Mouse (Mus musculus) adipocyte (in vitro differentiated cells): ENCODE measurements around the gene Gm14597.
A peak's percentile ranks its signal among the peaks of the same experiment; 100 is the strongest.
"Not testable (repeated sequence)": the region's sequence is repeated elsewhere in the genome, so short reads cannot be mapped to it uniquely, and the experiment has no call there.

Experiments used
- DNase-seq: peaks from one replicate; pipeline ENCODE4 v3.0.0-alpha.2; 2016; ENCODE audit warnings: low spot score

The Gm14597 gene

DNA sequence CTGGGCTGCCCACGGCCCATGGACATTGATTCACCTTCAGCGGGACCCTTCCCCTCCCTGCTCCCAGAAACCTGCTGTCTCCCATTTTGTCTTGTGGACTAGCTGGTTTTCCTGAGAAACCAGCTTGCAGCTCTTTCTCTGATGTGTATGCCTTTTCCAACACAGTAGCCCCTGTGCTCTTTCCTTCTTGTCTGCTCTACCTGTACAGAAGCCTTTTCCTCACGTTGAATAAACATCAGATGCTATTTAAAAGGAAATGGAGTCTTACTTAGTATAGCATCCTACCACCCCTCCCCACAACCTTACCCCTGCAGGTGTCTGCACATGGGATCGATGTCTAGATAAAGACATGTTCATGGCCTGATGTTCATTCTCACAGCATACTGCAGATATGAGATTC lies at the start of gene Gm14597:
Gene Gm14597 (minus strand): TSS at position 101 of the 400 bp plus-strand sequence.
- DNase-seq: not testable (repeated sequence)

DNA sequence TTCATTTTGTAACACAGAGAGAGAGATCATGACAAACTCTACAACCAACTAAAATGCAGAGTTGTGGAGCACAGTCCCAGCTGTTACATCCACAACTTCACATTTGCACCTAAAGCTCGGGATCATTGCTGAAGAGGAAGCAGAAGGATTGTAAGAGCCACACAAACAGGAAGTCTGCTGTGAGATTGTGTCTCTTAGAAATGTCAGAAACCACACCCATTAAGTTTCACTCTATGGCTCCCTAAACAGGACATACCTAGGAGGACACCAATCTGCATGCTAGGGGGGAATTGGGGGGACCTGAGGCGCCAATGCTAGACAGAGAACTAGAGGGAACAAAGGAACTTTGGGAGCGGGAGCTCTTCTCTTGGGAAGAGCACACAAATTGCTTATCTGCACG lies 44.1 kb upstream of the Gm14597 start:
- DNase-seq: not testable (repeated sequence)

DNA sequence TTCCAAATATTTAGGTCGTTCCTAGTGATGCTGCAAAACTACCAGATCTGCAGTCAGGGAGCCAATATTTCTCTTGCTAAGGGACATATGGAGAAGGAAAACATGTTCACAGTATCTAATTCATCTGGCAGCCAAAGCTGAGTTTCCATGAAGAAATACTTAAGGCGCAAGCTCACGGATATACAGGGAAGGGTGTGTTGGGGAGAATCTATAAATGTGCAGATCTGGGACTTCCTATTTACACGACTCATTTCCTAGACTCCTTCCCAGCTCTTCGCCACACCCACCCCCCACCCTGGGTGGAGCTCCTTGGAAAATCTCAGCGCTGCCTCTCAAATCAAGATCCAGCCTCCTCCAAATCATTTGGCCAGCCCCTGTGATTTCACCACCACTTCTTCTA lies 37.1 kb upstream of the Gm14597 start:
- DNase-seq: no peak

DNA sequence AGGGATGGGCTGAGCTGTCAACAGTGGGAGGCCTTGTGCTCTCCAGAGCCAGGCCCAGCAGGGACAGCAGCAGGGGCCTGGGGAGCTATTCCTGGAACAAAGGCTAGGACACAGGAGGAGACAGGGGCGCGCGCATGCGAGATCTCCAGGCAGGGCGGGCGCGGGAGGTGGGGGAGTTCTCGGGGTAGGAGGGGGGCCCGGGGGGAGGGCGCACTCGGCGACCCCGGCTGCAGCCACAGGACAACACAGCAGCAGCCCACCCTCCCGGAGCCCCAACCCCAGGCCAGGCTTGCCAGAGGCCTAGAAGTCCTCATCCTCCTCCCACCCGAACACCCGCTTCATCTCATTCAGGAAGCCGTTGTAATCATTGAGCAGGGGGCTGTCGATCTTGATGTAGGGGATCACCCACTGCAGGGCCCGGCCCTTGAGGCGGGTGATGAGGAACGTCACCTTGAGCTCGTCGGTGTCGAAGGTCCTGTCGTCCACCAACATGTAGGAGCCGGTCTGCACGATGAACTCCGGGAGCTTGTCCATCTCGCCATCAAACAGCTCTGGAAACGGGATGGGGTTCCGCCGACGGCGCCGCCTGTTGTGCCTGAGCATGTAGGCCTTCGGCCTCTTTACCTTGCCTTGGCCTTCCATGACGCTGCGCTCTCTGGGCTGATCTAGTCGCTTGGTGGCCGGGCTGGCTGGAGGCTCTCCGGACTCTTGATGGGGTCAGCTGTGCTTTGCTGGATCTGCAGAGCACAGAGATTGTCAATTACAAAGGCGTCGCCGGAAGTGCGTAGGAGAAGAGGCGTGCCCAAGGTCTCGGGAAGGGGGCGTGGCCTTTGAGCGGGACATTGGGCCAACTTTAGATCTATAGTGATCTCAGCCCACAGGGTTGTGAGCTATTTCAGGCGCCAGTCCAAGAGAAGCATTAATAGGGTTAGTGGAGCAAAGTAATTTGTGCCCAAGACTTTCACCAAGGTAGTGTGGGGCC lies 34.5 kb upstream of the Gm14597 start, which contains the start of gene Rtl8a:
Gene Rtl8a (minus strand): TSS at position 703 of the 982 bp plus-strand sequence.
- peak; percentile 89 for DNase-seq

DNA sequence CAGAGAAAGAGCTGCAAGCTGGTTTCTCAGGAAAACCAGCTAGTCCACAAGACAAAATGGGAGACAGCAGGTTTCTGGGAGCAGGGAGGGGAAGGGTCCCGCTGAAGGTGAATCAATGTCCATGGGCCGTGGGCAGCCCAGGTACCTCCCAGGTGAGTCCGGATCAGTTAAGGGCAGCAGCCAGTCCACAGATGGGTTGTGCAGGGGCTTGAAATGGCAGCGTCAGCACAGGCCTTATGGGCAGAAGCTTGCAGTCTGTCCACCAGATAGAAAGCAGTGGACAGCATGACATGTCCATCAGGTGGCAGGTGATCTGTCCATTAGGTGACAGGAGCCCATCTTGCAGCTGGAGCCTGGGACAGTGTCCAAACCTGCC lies 33.8 kb upstream of the Gm14597 start:
- DNase-seq: not testable (repeated sequence)

DNA sequence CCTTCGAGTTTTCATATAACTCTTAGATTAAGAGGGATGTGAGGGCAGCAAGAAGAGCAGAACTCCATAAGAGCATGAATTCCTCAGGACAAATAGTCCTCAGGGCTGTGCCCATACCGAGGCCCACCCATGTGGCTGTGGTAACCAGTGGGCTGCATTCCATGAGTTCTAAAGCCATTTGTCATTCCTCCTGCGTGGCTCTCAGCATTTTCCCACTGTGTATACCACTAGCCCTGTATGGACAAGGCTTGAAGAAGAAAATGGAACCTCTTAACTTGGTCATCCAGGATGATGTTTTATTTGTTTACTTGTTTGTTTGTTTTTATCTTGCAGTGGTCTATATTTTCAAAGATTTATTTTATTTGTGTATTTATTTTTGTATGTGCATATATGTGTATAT lies 29.3 kb upstream of the Gm14597 start:
- not testable (repeated sequence) for DNase-seq

DNA sequence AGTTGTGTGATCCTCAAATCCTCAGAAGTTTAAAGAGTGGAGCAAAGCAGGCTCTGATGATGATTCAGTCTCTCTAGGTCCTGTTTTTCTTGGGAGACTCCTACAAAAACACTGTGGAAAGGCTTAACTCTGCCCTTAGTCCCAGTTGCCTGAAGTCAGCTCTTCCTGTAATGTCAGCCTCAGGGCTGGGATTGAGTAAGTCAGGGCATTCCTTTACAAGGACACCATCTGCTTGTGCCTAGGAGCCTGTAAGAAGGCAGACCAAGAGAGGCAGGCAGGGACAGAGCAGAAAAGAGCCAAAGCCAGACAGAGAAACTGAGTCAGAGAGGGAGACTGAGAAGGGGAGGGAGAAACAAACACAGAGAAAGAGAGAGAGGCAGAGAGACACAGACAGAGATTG lies 2.6 kb upstream of the Gm14597 start:
- DNase-seq: peak; percentile 53

DNA sequence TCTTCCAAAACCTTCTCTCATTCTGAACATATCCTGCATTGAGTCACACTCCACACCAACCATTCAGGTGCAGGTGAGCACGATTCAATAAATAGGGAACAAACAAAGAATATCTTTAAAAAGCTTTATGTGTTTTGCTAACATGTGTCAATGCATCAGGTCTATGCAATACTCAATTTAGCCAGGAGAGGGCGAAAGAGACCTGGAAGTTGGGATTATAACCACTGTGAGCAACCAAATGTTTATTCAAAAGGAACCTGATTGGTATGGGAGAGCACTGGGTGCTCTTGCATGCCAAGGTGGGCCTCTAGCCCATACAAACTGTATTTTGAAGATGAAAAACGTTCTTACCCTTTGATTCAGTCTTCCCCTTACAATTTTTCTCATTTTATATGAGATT lies 1.8 kb upstream of the Gm14597 start:
- peak; percentile 87 for DNase-seq

DNA sequence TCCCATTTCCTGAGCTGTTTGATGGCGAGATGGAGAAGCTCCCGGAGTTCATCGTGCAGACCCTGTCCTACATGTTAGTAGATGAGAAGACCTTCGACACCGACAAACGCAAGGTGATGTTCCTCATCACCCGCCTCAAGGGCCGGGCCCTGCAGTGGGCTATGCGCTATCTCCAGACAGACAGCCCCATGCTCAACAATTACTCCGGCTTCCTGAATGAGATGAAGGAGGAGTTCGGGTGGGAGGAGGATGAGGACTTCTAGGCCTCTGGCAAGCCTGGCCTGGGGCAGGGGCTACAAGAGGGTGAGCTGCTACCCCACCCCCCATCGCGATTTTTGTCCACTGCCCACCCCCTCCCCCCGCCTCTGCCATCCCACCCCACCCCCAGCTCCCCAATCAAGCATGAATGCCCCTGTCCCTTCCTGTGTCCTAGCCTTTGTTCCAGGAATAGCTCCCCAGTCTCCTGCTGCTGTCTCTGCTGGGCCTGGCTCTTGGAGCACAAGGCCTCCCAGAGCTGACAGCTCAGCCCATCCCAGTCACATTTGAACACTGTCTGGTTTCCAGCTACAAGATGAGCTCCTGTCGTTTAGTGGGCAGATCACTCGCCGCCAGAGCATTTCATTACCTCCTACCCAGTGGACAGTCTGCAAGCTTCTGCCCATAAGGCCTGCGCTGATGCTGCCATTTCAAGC lies 511 bp downstream of the Gm14597 start:
- DNase-seq: peak; percentile 6

DNA sequence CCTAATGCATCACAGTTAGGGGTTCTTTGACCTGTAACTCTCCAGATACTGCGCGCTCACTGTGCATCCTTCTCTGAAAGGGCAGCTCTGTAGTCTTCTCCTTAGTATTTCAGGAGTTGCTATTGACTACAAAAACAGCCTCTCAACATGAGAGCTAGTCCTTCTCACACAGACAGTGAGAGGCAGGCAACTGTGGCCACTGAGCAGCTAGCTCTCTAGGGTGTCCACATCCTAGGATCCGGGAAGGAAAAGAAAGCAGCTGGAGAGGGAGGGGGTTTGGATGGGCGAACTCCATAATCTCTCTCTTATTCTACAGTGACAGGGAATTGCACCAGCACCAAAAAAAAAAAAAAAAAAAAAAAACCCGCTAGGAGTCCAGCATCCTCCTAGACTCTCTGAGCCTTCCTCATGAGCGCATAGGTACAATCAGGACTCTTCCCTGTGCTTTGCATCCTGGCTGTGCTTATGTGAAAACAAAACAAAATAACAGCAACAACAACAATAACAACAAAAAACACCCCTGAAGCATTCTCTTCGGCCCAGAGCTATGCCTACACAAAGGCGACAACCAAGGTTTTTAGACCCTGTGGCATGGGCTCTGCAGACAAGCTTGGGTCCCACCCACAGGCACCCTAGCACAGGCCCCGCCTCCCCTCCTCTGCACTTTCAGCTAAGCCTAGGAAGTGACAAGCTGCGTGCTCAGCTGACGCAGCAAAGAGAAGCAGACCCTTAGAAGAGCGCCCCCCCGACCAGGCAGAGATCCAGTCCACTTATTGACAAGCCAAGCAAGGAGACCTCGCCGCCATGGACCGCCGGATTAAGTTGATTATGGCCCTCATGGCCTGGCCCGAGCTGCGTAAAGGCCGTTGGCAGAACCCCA lies 1.3 kb downstream of the Gm14597 start, which contains the start of gene Rtl8c:
Gene Rtl8c (plus strand): TSS at position 791 of the 880 bp plus-strand sequence.
- DNase-seq: peak; percentile 45

DNA sequence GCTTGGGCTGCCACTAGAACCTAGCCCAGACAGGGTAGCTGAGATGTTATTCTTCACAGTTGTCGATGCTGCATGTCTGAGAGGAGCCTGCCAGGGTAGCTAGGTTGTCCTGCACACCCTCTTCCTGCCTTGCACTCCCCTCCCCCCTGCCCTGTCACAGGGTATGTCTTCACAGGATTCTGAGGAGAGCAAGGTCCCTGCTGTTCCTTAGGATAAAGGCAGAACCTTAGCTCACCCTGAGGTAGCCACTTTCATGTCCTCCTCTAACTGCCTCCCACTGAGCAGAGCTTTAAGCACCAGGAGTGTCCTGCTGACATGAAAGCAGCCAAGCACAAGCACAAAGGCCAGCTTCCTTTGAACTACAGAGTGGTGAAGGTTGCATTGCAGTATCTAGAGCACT lies 2.6 kb downstream of the Gm14597 start:
- DNase-seq: not testable (repeated sequence)

DNA sequence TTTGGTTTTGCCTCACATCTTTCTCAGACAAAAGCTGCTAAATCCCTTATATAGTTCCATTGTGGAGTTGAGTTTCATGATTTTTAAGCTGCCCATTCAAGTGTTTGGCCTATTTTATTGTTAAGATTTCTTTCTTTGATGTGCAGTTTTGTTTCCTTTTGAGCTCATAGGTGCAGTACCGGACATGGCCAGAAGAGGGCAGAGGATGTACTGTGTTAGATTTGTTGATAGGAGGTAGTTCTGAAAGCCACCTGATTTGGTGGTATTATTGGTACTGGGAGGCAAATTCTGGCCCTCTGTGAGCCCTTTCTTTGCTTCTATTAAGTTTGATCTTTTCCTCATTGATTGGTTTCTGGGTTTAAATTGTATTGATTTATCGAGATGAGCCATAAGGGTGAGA lies 8.8 kb downstream of the Gm14597 start:
- not testable (repeated sequence) for DNase-seq

DNA sequence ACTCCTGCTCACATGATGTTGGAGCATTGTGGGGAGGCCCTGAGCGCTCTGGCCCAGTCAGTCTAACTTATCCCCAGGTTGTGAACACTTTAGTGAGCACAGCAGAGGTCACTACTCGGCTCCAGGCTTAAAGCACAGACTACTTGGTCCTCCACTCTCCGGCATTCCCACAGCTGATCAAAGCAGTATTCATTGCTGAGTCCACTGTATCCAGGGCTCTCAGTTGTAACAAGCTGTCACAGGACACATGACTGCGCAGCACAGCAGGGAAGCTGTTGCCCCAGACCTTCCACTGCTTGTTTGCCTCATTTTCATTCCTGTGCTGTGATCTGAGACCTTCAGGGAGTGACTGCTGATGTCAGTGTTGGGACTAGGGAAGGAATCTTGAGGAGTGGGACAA lies 25.4 kb downstream of the Gm14597 start:
- DNase-seq: not testable (repeated sequence)

DNA sequence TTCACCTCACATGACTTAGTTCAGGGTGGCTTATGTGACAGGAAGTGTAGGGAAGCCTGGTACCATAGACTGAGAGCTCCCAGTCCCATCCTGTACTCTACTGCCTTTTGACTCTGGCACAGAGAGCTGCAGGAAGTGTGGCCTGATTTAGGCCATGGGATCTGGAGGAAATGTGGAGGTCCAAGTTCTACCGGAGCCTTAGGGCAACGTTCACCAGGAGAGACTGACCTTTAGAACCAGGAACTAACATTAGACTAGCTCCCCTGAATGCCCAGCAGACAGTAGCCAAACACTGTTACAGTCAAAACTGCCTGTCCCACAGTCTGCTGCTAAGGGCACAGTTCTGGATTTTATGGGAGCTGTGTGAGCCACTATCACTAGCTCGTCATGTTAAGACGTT lies 27.4 kb downstream of the Gm14597 start:
- DNase-seq: not testable (repeated sequence)

DNA sequence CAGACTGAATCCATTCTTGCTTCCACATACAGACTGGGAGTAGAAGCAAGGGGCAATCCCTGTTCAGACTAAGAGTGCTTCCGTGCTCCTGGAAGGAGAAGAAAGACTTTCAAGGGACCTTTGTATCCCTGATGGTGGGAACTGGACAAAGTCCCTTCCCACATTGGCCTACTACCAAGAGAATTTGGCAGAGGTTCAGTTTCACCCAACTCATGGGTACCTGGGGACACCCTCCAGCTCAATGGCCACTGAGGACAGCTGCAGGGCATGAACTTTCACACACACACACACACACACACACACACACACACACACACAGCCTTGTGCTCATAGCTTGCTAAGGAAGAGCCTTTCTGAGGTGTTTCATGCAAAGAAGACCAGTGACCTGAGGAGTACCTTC lies 29.5 kb downstream of the Gm14597 start:
- DNase-seq: no peak
